Mouse (Mus musculus) regulatory T cell (primary cell): ENCODE results near the gene Amd1.

Source experiments
- in situ Hi-C: fragments of 300-600 bp; cut with MboI, MseI; formaldehyde crosslinking; loops from one replicate; pipeline ENCODE4 v1.15.1; 2025; ENCODE audit warnings: high pct_unique_total_duplicates

The Amd1 gene

GRCm38 (mm10) chr10:40301181-40302075 is 558 bp downstream of the Amd1 start:
- in situ Hi-C loops: loop anchor here (5.0 kb wide), 1 partner anchor 44 kb away; the partner anchor contains the start of gene Gtf3c6

GRCm38 (mm10) chr10:40300648-40301171 is 1.3 kb downstream of the Amd1 start:
- in situ Hi-C loops: loop anchor here (5.0 kb wide), 1 partner anchor 43 kb away; the partner anchor contains the start of gene Gtf3c6

GRCm38 (mm10) chr10:40292640-40293039 is 9.3 kb downstream of the Amd1 start:
- in situ Hi-C loops: no loop called here

- in situ Hi-C loops: no loop called here
Measured at GRCm38 (mm10) chr10:40286767-40287166, 15.2 kb downstream of the Amd1 start.

- in situ Hi-C loops: no loop called here
Measured at GRCm38 (mm10) chr10:40285571-40285970, 16.4 kb downstream of the Amd1 start.

GRCm38 (mm10) chr10:40284997-40285396 is 17.0 kb downstream of the Amd1 start:
- in situ Hi-C loops: no loop called here

GRCm38 (mm10) chr10:40284179-40284831 is 17.7 kb downstream of the Amd1 start:
- in situ Hi-C loops: no loop called here

GRCm38 (mm10) chr10:40283636-40284035 is 18.4 kb downstream of the Amd1 start:
- in situ Hi-C loops: no loop called here

- in situ Hi-C loops: no loop called here
Measured at GRCm38 (mm10) chr10:40281565-40281964, 20.4 kb downstream of the Amd1 start.

- in situ Hi-C loops: no loop called here
Measured at GRCm38 (mm10) chr10:40278317-40278716, 23.7 kb downstream of the Amd1 start.

- in situ Hi-C loops: no loop called here
Measured at GRCm38 (mm10) chr10:40275991-40276390, 26.0 kb downstream of the Amd1 start.

- in situ Hi-C loops: no loop called here
Measured at GRCm38 (mm10) chr10:40273938-40274337, 28.0 kb downstream of the Amd1 start.

GRCm38 (mm10) chr10:40271216-40271615 is 30.8 kb downstream of the Amd1 start:
- in situ Hi-C loops: no loop called here

GRCm38 (mm10) chr10:40264920-40265319 is 37.1 kb downstream of the Amd1 start:
- in situ Hi-C loops: loop anchor here (5.0 kb wide), 1 partner anchor 72 kb away; the partner anchor contains the start of gene Cdk19

GRCm38 (mm10) chr10:40263691-40264090 is 38.3 kb downstream of the Amd1 start:
- in situ Hi-C loops: no loop called here

- in situ Hi-C loops: no loop called here
Measured at GRCm38 (mm10) chr10:40262200-40262599, 39.8 kb downstream of the Amd1 start.

- in situ Hi-C loops: no loop called here
Measured at GRCm38 (mm10) chr10:40260305-40260704, 41.7 kb downstream of the Amd1 start.

GRCm38 (mm10) chr10:40259542-40259941 is 42.4 kb downstream of the Amd1 start:
- in situ Hi-C loops: loop anchor here (5.0 to 10.0 kb wide), 3 partner anchors 43 to 1215 kb away; partner anchors contain the start of genes Amd1 and Mical1

- in situ Hi-C loops: loop anchor here (5.0 to 10.0 kb wide), 3 partner anchors 43 to 1216 kb away; partner anchors contain the start of genes Amd1 and Mical1
Measured at GRCm38 (mm10) chr10:40258976-40259375, 43.0 kb downstream of the Amd1 start.

- in situ Hi-C loops: loop anchor here (5.0 to 10.0 kb wide), 3 partner anchors 44 to 1216 kb away; partner anchors contain the start of genes Amd1 and Mical1
Measured at GRCm38 (mm10) chr10:40258401-40258966, 43.5 kb downstream of the Amd1 start.

- in situ Hi-C loops: loop anchor here (5.0 to 10.0 kb wide), 3 partner anchors 45 to 1217 kb away; partner anchors contain the start of genes Amd1 and Mical1
Measured at GRCm38 (mm10) chr10:40257414-40258255, 44.4 kb downstream of the Amd1 start, which contains the start of gene Gtf3c6. Gtf3c6 (minus strand) TSS chr10:40258108.
